Mouse (Mus musculus): ENCODE data around the gene Sh3rf1. TPM values are rescaled to one million over a fixed set of nuclear protein-coding genes. Genes with fewer than 3 reads are reported as not detected.

The Sh3rf1 gene
- polyA plus RNA-seq, 1 experiment from 2014 or later = 16.0 TPM

GRCm38 (mm10) chr8:61341587-61342441, 118.1 kb downstream of the Sh3rf1 start:
- H3K27me3 ChIP-seq = no peaks in the 10 kb centered on the region
- H3K4me3 ChIP-seq = no peak overlapping the region
- H3K4me2 ChIP-seq (replicated peaks) = no peak overlapping the region
- H3K9me3 ChIP-seq = no peaks in the 10 kb centered on the region
- no peak overlapping the region for H3K27ac ChIP-seq
- WGBS = 71% methylated on average over 12 of the region's 12 CpGs
- H3K9ac ChIP-seq = no peak overlapping the region
- 0 out of 2 replicates have a peak, but pooled peaks have one; percentile 64 for ATAC-seq (ENCODE audit: insufficient number of reproducible peaks, insufficient read depth, low FRiP score, low TSS enrichment)
- H3K4me1 ChIP-seq = peaks cover 8% of the 10 kb centered on the region; the same call in 1 of the 2 replicates
- H3K36me3 ChIP-seq = 0 out of 2 replicates have a peak, but pooled peaks cover 6% of the 10 kb centered on the region

- Histone ChIP-seq H3K4me2 (replicated peaks) (no peak overlapping the region), H3K36me3 (0 out of 2 replicates have a peak, but pooled peaks cover 6% of the 10 kb centered on the region), H3K4me1 (peaks cover 11% of the 10 kb centered on the region), H3K27ac (no peak overlapping the region), H3K9ac (no peak overlapping the region), H3K9me3 (no peaks in the 10 kb centered on the region), H3K4me3 (no peak overlapping the region), H3K27me3 (no peaks in the 10 kb centered on the region)
- WGBS = 64% methylated on average over 7 of the region's 7 CpGs
- no peak for ATAC-seq (ENCODE audit: insufficient number of reproducible peaks, insufficient read depth, low FRiP score, low TSS enrichment)
These were observed 118.9 kb downstream of the Sh3rf1 start for GRCm38 (mm10) chr8:61342473-61343026.

GRCm38 (mm10) chr8:61344435-61344834, 120.8 kb downstream of the Sh3rf1 start:
- Histone ChIP-seq H3K4me1 (peaks cover 24% of the 10 kb centered on the region), H3K4me2 (replicated peaks) (no peak overlapping the region), H3K27me3 (no peaks in the 10 kb centered on the region), H3K9me3 (no peaks in the 10 kb centered on the region), H3K4me3 (no peak overlapping the region), H3K9ac (no peak overlapping the region), H3K27ac (no peak overlapping the region), H3K36me3 (peaks cover 2% of the 10 kb centered on the region)
- WGBS = 89% methylated on average over 2 of the region's 2 CpGs
- ATAC-seq (ENCODE audit: insufficient number of reproducible peaks, insufficient read depth, low FRiP score, low TSS enrichment) = no peak

- H3K9ac ChIP-seq = no peak overlapping the region
- no peaks in the 10 kb centered on the region for H3K27me3 ChIP-seq
- 90% methylated on average over 6 of the region's 6 CpGs for WGBS
- H3K4me2 ChIP-seq (replicated peaks) = no peak overlapping the region
- peaks cover 21% of the 10 kb centered on the region for H3K4me1 ChIP-seq
- no peak overlapping the region for H3K27ac ChIP-seq
- H3K9me3 ChIP-seq = no peaks in the 10 kb centered on the region
- no peak overlapping the region for H3K4me3 ChIP-seq
- H3K36me3 ChIP-seq = peaks cover 9% of the 10 kb centered on the region
- ATAC-seq (ENCODE audit: insufficient number of reproducible peaks, insufficient read depth, low FRiP score, low TSS enrichment) = no peak
These were observed 123.3 kb downstream of the Sh3rf1 start for GRCm38 (mm10) chr8:61346941-61347340.

DNA sequence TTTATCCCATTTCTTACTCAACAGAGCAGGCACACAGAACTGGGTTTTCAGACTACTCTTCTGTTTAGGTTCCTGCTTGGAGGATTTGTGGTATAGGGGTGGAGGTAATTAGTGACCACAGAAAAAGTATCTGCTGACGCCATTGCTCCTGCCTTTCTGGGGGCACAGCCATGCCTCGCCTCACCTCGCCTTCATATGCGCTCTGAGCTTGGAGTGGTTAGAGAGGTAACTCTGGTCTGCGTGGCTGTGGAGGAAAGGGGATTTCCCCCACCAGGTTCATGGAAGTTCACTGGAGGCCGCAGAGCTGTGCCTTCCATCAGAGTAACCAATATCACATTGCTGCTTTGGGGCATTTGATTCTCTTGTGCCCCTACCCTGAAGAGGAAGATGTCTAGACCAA, 123.9 kb downstream of the Sh3rf1 start:
- Histone ChIP-seq H3K9me3 (no peaks in the 10 kb centered on the region), H3K4me2 (replicated peaks) (no peak overlapping the region), H3K36me3 (peaks cover 9% of the 10 kb centered on the region), H3K9ac (no peak overlapping the region), H3K27me3 (no peaks in the 10 kb centered on the region), H3K27ac (no peak overlapping the region), H3K4me3 (no peak overlapping the region), H3K4me1 (peaks cover 20% of the 10 kb centered on the region)
- 70% methylated on average over 6 of the region's 6 CpGs for WGBS
- no peak for ATAC-seq (ENCODE audit: insufficient number of reproducible peaks, insufficient read depth, low FRiP score, low TSS enrichment)

GRCm38 (mm10) chr8:61348029-61348428, 124.4 kb downstream of the Sh3rf1 start:
- WGBS = 69% methylated on average over 5 of the region's 5 CpGs
- ATAC-seq (ENCODE audit: insufficient number of reproducible peaks, insufficient read depth, low FRiP score, low TSS enrichment) = no peak
- Histone ChIP-seq H3K4me2 (replicated peaks) (no peak overlapping the region), H3K4me3 (no peak overlapping the region), H3K9ac (no peak overlapping the region), H3K4me1 (peaks cover 18% of the 10 kb centered on the region; the same call in 1 of the 2 replicates), H3K36me3 (peaks cover 9% of the 10 kb centered on the region), H3K27ac (no peak overlapping the region), H3K9me3 (no peaks in the 10 kb centered on the region), H3K27me3 (no peaks in the 10 kb centered on the region)

- no peak overlapping the region for H3K4me2 ChIP-seq (replicated peaks)
- H3K27ac ChIP-seq = no peak overlapping the region
- H3K27me3 ChIP-seq = no peaks in the 10 kb centered on the region
- 37% methylated on average over 8 of the region's 8 CpGs for WGBS
- peaks cover 9% of the 10 kb centered on the region for H3K36me3 ChIP-seq
- ATAC-seq (ENCODE audit: insufficient number of reproducible peaks, insufficient read depth, low FRiP score, low TSS enrichment) = no peak
- no peak overlapping the region for H3K4me3 ChIP-seq
- no peaks in the 10 kb centered on the region for H3K9me3 ChIP-seq
- H3K9ac ChIP-seq = no peak overlapping the region
- peaks cover 18% of the 10 kb centered on the region; the same call in 1 of the 2 replicates for H3K4me1 ChIP-seq
These were observed 124.8 kb downstream of the Sh3rf1 start for GRCm38 (mm10) chr8:61348518-61348917.

DNA sequence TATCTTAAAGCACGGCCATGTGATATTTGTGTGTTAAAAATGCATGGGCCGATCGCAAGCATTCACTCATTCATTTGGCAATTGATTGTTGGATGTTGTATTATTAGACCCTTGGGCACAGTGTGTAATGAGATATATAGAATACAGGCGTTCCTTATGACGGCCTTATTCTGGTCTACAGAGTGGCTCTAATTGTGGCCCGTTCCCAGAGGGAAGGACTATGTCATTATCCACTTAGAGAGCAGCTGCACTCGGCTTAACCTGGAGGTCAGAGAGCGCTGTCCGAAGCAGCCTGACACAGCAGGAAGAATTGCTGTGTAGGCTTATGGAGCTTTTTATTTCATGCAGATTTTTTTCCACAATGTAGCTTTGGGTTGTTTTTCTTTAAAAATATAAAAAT, 126.8 kb downstream of the Sh3rf1 start:
- H3K9me3 ChIP-seq = no peaks in the 10 kb centered on the region
- H3K27me3 ChIP-seq = no peaks in the 10 kb centered on the region
- H3K36me3 ChIP-seq = peaks cover 14% of the 10 kb centered on the region
- no peak for ATAC-seq (ENCODE audit: insufficient number of reproducible peaks, insufficient read depth, low FRiP score, low TSS enrichment)
- WGBS = 30% methylated on average over 9 of the region's 9 CpGs
- no peak overlapping the region for H3K9ac ChIP-seq
- no peak overlapping the region for H3K27ac ChIP-seq
- H3K4me2 ChIP-seq (replicated peaks) = no peak overlapping the region
- H3K4me3 ChIP-seq = no peak overlapping the region
- H3K4me1 ChIP-seq = peaks cover 23% of the 10 kb centered on the region; the same call in 1 of the 2 replicates

DNA sequence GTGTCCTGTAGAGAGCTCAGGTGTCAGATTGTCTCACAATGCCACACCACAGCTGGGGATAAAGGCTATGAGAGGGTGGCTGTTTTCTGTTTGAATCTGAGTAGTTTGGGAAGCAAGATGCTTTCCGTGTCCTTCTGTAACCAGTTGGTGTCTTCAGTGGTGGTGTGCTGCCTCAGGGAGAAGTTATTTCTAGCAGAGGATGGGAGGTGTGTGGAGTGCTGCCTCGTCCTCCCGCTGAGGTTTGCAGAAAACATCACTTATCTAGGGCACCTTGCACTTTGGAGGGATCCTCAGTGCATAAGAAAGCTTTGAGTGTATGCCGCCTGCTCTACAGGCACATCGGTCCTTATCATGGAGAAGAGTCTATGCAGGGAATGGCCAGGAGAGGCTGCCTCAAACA, 128.0 kb downstream of the Sh3rf1 start:
- Histone ChIP-seq H3K36me3 (peaks cover 14% of the 10 kb centered on the region), H3K4me1 (peaks cover 23% of the 10 kb centered on the region; the same call in 1 of the 2 replicates)
- WGBS = 88% methylated on average over 5 of the region's 5 CpGs

DNA sequence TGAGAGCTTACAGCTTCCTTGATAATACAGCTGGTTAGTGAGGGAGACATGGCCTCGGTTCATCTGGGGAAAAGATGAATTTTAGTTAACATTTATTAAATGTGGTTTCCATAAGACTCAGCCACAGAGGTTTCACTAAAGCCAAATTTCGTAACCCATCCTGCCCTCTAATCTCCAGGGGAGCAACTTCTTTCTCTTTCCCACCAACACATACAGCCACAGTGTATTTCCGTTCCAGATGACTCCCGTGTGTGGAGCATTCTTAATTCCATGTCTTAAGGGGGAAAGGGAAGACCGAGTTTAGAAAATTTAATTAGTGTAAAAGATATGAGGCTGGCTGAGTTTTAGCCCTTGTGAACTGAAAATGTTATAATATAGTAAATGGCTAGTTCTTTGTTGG, 131.8 kb downstream of the Sh3rf1 start:
- no peak overlapping the region for H3K4me2 ChIP-seq (replicated peaks)
- WGBS = 38% methylated on average over 5 of the region's 5 CpGs
- no peak overlapping the region for H3K9ac ChIP-seq
- H3K36me3 ChIP-seq = 0 out of 2 replicates have a peak, but pooled peaks cover 5% of the 10 kb centered on the region
- no peaks in the 10 kb centered on the region for H3K27me3 ChIP-seq
- ATAC-seq (ENCODE audit: insufficient number of reproducible peaks, insufficient read depth, low FRiP score, low TSS enrichment) = no peak
- no peaks in the 10 kb centered on the region for H3K9me3 ChIP-seq
- H3K27ac ChIP-seq = no peak overlapping the region
- H3K4me1 ChIP-seq = peaks cover 16% of the 10 kb centered on the region
- H3K4me3 ChIP-seq = no peak overlapping the region

More for the DNA sequence above, 128.0 kb downstream of the Sh3rf1 start:
- Histone ChIP-seq H3K27me3 (no peaks in the 10 kb centered on the region), H3K9ac (no peak overlapping the region), H3K4me3 (no peak overlapping the region), H3K9me3 (no peaks in the 10 kb centered on the region), H3K27ac (no peak overlapping the region), H3K4me2 (replicated peaks) (no peak overlapping the region)
- ATAC-seq (ENCODE audit: insufficient number of reproducible peaks, insufficient read depth, low FRiP score, low TSS enrichment) = no peak

DNA sequence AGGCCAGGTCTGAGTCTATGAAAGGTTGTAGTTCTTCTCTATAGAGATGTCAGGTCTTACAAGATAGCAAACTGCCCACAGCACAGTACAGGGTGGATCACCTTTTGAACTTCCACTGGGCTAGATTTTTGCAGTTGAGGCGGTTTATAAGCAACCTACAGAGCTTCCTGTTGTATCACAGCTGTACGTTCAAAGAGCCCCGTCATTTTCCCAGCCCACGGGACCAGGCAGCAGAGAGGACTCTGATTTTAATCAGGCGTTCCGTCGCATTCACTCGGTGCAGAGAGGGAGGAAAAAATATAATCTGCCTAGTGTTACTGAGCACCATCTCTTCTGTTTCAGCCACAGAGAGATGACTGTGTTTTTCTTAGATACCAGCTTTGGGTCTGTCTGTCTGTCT, 135.3 kb downstream of the Sh3rf1 start:
- ATAC-seq (ENCODE audit: insufficient number of reproducible peaks, insufficient read depth, low FRiP score, low TSS enrichment) = no peak
- Histone ChIP-seq H3K27me3 (no peaks in the 10 kb centered on the region), H3K27ac (no peak overlapping the region), H3K9me3 (no peaks in the 10 kb centered on the region), H3K36me3 (0 out of 2 replicates have a peak, but pooled peaks cover 16% of the 10 kb centered on the region), H3K4me2 (replicated peaks) (no peak overlapping the region), H3K4me1 (peaks cover 15% of the 10 kb centered on the region), H3K9ac (no peak overlapping the region), H3K4me3 (no peak overlapping the region)
- WGBS = 20% methylated on average over 8 of the region's 8 CpGs

DNA sequence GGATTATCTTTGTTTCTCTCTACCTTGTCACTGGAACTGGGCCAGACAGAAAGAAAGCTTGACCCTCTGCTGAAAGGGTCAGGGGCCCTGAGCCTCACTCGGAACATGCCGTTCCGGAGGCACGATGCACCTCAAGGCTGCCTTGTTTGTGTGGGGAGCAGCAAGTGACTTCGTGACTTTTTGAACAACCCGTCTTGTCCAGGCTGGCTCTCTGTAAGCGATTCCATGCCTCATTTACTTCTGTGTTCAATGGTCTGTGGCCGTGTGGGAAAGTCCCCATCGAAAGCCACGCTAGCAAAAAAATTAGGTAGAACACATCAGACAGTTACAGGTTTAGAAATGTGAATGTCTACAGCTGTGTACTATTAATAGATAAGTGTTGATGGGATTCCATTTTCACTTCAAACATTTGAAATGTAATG, 136.2 kb downstream of the Sh3rf1 start:
- peaks cover 16% of the 10 kb centered on the region; the same call in 1 of the 2 replicates for H3K36me3 ChIP-seq
- WGBS = 42% methylated on average over 10 of the region's 10 CpGs
- no peak overlapping the region for H3K9ac ChIP-seq
- no peak for ATAC-seq (ENCODE audit: insufficient number of reproducible peaks, insufficient read depth, low FRiP score, low TSS enrichment)
- H3K9me3 ChIP-seq = no peaks in the 10 kb centered on the region
- H3K4me1 ChIP-seq = peaks cover 11% of the 10 kb centered on the region
- no peaks in the 10 kb centered on the region for H3K27me3 ChIP-seq
- no peak overlapping the region for H3K4me2 ChIP-seq (replicated peaks)
- no peak overlapping the region for H3K4me3 ChIP-seq
- H3K27ac ChIP-seq = no peak overlapping the region

Data from embryonic facial prominence, embryonic 12.5 days (tissue).